Mouse (Mus musculus) gastrocnemius, postnatal 14 days (tissue): ENCODE measurements around the gene Scn4a. TPM values are rescaled to one million over a fixed set of nuclear protein-coding genes. Genes with fewer than 3 reads are reported as not detected.

Experiments
- DNase-seq: peaks from one replicate; pipeline ENCODE4 v3.0.0; 2021; ENCODE audit warnings: mixed read lengths
- intact Hi-C: fragments of 180-260 bp; cut with DNase I; formaldehyde crosslinking; loops from one replicate; pipeline ENCODE4 v1.15.1; 2025; ENCODE audit warnings: low total_unique reads
- total RNA-seq, 2 experiments: library from RNA; stranded (reverse); gene quantifications; 2 replicates each; pipeline ENCODE4 v1.2.3; 2021

The Scn4a gene
- total RNA-seq, 2 experiments from 2014 or later, result 178 to 181 TPM

GRCm38 (mm10) chr11:106324858-106325257, 28.2 kb downstream of the Scn4a start:
- intact Hi-C loops, result no loop called here
- no peak for DNase-seq

- DNase-seq, result no peak
- intact Hi-C loops, result no loop called here
These were observed 34.4 kb downstream of the Scn4a start for GRCm38 (mm10) chr11:106318406-106319366.

DNA sequence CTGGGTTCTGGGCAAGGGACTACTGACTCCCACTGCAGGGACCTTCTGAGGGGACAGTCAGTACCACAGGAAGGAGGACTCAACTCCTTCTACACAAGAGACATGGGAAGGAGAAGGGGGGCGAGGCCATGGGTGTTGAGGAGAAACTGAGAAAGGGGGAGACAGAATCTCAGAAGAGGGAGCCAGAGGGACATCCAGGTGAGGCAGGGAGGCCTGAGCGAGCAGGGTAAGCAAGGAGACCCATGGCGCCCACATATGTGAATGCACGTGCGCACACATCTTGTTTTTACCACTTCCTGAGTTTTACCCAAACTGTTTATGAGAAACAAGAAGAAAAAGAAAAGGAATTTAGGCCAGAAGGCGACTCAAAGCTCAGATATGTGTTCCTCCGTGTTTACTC, 35.3 kb downstream of the Scn4a start:
- intact Hi-C loops, result no loop called here

GRCm38 (mm10) chr11:106316416-106316815, 36.7 kb downstream of the Scn4a start:
- DNase-seq, result no peak
- intact Hi-C loops, result no loop called here

More for the DNA sequence above, 35.3 kb downstream of the Scn4a start:
- DNase-seq, result no peak

GRCm38 (mm10) chr11:106314333-106314812, 38.7 kb downstream of the Scn4a start, which contains the start of gene Cd79b:
TSS of gene Cd79b (minus strand) at chr11:106314762.
- intact Hi-C loops, result no loop called here
- DNase-seq, result no peak

DNA sequence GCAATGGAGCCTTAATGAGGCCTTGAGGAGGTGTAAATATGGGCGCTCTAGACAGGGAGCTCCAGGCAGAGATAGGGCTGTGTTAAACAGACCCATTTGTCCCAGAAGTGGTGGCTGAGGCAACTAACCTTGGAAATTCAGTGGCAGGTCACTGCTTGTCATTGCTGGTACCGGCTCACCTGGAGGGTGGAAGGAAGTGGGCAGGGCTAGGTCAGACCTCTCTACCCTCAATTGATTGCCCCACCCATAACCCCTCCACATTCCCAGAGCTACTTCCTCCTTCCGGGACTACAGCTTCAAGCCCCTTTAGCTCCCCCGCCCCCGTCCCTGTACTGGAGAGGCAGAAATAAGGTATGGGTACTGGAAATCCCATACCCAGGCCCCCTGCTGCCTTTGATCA, 39.6 kb downstream of the Scn4a start:
- no peak for DNase-seq
- intact Hi-C loops, result no loop called here

- no peak for DNase-seq
- intact Hi-C loops, result no loop called here
These were observed 43.0 kb downstream of the Scn4a start for GRCm38 (mm10) chr11:106310123-106310522.

DNA sequence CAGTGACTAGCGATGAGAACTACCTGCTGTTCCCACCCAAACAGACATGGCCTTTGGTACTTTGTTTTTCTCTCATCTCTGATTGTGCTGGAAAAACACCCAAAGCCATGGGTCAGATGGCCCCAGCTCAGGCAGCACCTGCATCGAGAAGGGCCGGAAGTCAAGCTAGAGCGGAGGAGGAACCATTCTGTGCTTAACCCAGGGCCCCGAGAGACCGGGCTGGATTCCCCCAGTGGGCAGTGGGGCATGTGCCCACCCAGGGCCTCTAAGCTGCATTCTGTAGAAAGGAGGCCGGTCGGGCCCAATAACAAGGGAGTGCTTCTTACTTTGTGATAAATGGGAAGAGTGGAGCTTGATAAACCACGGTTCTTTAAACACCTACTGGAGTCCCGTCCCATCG, 44.9 kb downstream of the Scn4a start:
- intact Hi-C loops, result no loop called here
- DNase-seq, result no peak

GRCm38 (mm10) chr11:106307432-106307831, 45.7 kb downstream of the Scn4a start:
- intact Hi-C loops, result no loop called here
- DNase-seq, result no peak

DNA sequence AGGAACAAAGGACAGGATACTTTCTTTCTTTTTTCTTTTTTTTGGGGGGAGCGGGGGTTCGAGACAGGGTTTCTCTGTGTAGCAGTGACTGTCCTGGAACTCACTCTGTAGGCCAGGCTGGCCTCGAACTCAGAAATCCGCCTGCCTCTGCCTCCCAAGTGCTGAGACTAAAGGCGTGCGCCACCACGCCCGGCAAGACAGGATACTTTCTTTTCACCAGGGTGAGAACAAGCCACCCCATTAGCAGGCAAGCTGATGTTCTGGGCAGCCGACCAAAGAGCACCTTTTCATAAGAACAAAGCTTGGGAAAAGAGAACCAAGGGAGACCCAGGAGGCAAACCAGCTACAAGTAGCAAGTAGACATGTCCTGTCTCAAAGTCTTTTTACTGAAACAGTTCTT, 46.3 kb downstream of the Scn4a start:
- no peak for DNase-seq
- intact Hi-C loops, result no loop called here

- intact Hi-C loops, result no loop called here
- DNase-seq, result no peak
These were observed 47.1 kb downstream of the Scn4a start for GRCm38 (mm10) chr11:106306065-106306385.

GRCm38 (mm10) chr11:106305348-106306064, 47.6 kb downstream of the Scn4a start:
- intact Hi-C loops, result no loop called here
- no peak for DNase-seq

DNA sequence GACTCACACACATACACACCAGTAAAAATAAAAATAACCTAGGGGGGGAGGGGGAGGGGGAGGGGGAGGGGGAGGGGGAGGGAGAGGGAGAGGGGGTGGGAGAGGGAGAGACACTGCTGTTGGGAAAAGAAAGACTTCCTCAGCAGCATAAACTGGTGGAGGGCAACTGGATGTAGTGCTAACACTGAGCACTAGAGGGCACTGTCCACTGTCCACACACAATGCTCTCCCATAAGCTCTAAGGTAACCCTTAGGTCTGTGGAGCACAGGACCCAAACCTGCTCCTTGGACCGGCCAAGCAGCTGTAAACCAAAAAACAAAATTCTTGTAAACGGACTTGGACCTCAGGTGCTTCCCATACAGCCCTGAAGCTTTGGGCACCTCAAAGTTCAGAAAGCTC, 50.5 kb downstream of the Scn4a start:
- intact Hi-C loops, result loop anchor here (2.0 to 5.0 kb wide), 2 partner anchors 64 to 90 kb away; no protein-coding TSS in a partner anchor
- peak; percentile 51 for DNase-seq

- no peak for DNase-seq
These were observed 51.3 kb downstream of the Scn4a start, which contains the start of gene Gh for GRCm38 (mm10) chr11:106301765-106302164. TSS of gene Gh (minus strand) at chr11:106301865.

GRCm38 (mm10) chr11:106291861-106292260, 61.2 kb downstream of the Scn4a start:
- intact Hi-C loops, result no loop called here
- no peak for DNase-seq

More at GRCm38 (mm10) chr11:106301765-106302164, 51.3 kb downstream of the Scn4a start, which contains the start of gene Gh:
- intact Hi-C loops, result loop anchor here (2.0 to 5.0 kb wide), 2 partner anchors 65 to 91 kb away; no protein-coding TSS in a partner anchor

DNA sequence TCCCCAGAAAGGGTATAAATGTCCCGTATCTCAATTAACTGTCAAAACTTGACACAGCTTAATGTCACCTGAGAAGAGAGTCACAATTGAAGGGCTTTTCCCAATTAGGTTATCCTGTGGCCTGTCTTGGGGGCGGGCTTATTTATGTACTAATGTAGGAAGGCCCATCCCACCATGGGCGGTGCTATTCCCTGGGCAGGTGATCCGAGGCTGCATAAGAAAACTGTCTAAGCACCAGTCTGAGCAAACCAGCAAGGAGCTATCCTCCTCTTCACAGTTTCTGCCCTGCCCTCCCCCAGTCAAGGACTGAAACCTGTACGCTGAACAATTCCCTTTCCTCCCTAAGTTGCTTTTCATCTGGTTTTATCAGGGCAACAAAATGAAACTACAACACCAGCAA, 62.7 kb downstream of the Scn4a start:
- intact Hi-C loops, result no loop called here
- DNase-seq, result no peak

DNA sequence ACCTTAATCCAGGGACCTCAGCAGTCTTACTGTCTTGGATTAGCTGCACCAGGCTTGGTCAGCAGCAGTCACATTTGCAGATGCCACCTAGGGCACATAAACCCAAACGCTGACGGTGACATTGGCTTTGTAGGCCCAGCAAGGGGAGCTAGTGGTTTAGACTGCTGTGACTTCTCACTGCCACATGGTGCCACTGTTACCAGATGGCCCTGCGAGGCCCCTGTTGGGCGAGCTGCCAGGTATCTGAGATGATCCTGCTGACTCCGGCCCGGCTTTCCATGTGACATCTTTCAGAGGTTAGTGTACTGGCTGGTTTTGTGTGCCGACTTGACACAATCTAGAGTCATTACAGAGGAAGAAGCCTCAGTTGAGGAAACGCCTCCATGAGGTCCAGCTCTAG, 63.7 kb downstream of the Scn4a start:
- intact Hi-C loops, result no loop called here
- DNase-seq, result peak; percentile 82

- intact Hi-C loops, result no loop called here
- DNase-seq, result no peak
These were observed 66.1 kb downstream of the Scn4a start for GRCm38 (mm10) chr11:106286987-106287386.

GRCm38 (mm10) chr11:106286206-106286605, 66.9 kb downstream of the Scn4a start:
- intact Hi-C loops, result no loop called here
- DNase-seq, result peak; percentile 4

DNA sequence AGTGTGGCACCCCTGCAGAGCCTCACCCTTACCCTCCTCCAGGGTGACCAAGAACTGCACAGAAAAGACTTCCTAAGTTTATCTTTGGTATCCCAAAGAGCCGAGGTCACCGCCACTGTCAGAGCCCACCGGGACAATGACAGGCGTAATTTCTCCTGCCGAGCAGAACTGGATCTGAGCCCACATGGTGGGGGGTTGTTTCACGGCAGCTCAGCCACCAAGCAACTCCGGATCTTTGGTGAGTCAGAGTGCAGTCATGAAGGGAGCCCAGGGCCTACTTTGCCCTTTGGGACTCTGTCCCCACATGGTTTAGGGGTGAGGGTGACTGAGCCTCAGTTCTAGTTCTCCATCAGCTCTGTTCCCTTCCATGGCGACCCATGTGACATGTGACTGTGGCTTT, 69.0 kb downstream of the Scn4a start:
- DNase-seq, result no peak
- intact Hi-C loops, result no loop called here
